Mouse (Mus musculus) midbrain, embryonic 11.5 days (tissue): ENCODE data around the gene Lclat1. TPM values are rescaled to one million over a fixed set of nuclear protein-coding genes. Genes with fewer than 3 reads are reported as not detected.

ENCODE experiments used
- ATAC-seq: fragments of 200-750 bp; cut with Nextera tagmentation; 2 replicates; pipeline ENCODE4 v1.8.0; 2017; ENCODE audit warnings: moderate TSS enrichment, moderate library complexity; ENCODE audit not compliant: low FRiP score
- DNase-seq: peaks from one replicate; pipeline ENCODE4 v3.0.0; 2015; ENCODE audit warnings: low spot score; ENCODE audit errors: missing footprints
- H3K27ac ChIP-seq: fragments of 300-500 bp; sonication (generic); 2 replicates; pipeline ENCODE4 v1.5.1; 2014; ENCODE audit warnings: low read depth, low read length
- H3K27me3 ChIP-seq: fragments of 300-500 bp; sonication (generic); 2 replicates; pipeline ENCODE4 v1.6.1; 2014; ENCODE audit warnings: mild to moderate bottlenecking, low read length, moderate library complexity, mixed read lengths; ENCODE audit not compliant: control insufficient read depth, insufficient read depth
- H3K36me3 ChIP-seq: fragments of 300-500 bp; sonication (generic); 2 replicates; pipeline ENCODE4 v1.6.1; 2014; ENCODE audit warnings: mild to moderate bottlenecking, low read length, moderate library complexity, mixed read lengths; ENCODE audit not compliant: control insufficient read depth, insufficient read depth
- H3K4me1 ChIP-seq: fragments of 300-500 bp; sonication (generic); 2 replicates; pipeline ENCODE4 v1.6.1; 2014; ENCODE audit warnings: low read length; ENCODE audit not compliant: control insufficient read depth, insufficient read depth
- H3K4me2 ChIP-seq: fragments of 300-500 bp; sonication (generic); 2 replicates; pipeline ENCODE4 v1.6.1; 2014; ENCODE audit warnings: mild to moderate bottlenecking, moderate library complexity
- H3K4me3 ChIP-seq: fragments of 300-500 bp; sonication (generic); 2 replicates; pipeline ENCODE4 v1.5.1; 2014; ENCODE audit warnings: low read depth, low read length
- H3K9ac ChIP-seq: fragments of 300-500 bp; sonication (generic); 2 replicates; pipeline ENCODE4 v1.6.1; 2014; ENCODE audit warnings: low read length
- H3K9me3 ChIP-seq: fragments of 300-500 bp; sonication (generic); 2 replicates; pipeline ENCODE4 v1.6.1; 2016; ENCODE audit warnings: low read length; ENCODE audit not compliant: control insufficient read depth
- WGBS: fragments of 180-500 bp; shearing (Covaris S2); extraction: QIAGEN DNeasy Blood & Tissue Kit; methylation state at CpG from one replicate; pipeline ENCODE4 v1.1.7; 2014; 5-methylcytosine and 5-hydroxymethylcytosine counted together
- polyA plus RNA-seq: library from polyadenylated mRNA; unstranded; fragments of >200 nt; fragmentation: Nextera tagmentation; extraction: Ambion mirVana; gene quantifications from 2 replicates; pipeline ENCODE4 v1.2.1, GENCODE M21; 2014

Lclat1 gene
- 14.1 and 14.3 TPM in 2 replicates for polyA plus RNA-seq

- no peaks in the 10 kb centered on the region for H3K27me3 ChIP-seq
- DNase-seq (peak; percentile 97), ATAC-seq (peak; percentile 100)
- H3K27ac ChIP-seq = no peak within 1 kb of the TSS
- H3K9ac ChIP-seq = peak within 1 kb of the TSS; percentile 79
- H3K4me1 ChIP-seq = peaks cover 3% of the 10 kb centered on the region; the same call in 1 of the 2 replicates
- H3K4me3 ChIP-seq = peak within 1 kb of the TSS; percentile 68
- WGBS = 7% methylated on average over 51 of the region's 51 CpGs
- H3K36me3 ChIP-seq = no peaks in the 10 kb centered on the region
- no peaks in the 10 kb centered on the region for H3K9me3 ChIP-seq
- H3K4me2 ChIP-seq = peak within 1 kb of the TSS; percentile 92
Measured at GRCm38 (mm10) chr17:73107158-73108157, at the start of gene Lclat1. TSS of gene Lclat1 (plus strand) at chr17:73107985.

GRCm38 (mm10) chr17:73058319-73058718 lies 49.5 kb upstream of the Lclat1 start:
- Histone ChIP-seq H3K9me3 (no peaks in the 10 kb centered on the region), H3K4me3 (no peak overlapping the region), H3K36me3 (no peaks in the 10 kb centered on the region), H3K27ac (no peak overlapping the region), H3K27me3 (no peaks in the 10 kb centered on the region), H3K4me2 (no peak overlapping the region), H3K4me1 (no peaks in the 10 kb centered on the region), H3K9ac (no peak overlapping the region)
- ATAC-seq (no peak), DNase-seq (no peak)
- WGBS = 87% methylated on average over 5 of the region's 5 CpGs

- Histone ChIP-seq H3K9ac (no peak overlapping the region), H3K4me3 (no peak overlapping the region), H3K4me1 (no peaks in the 10 kb centered on the region), H3K36me3 (no peaks in the 10 kb centered on the region), H3K4me2 (no peak overlapping the region), H3K27me3 (no peaks in the 10 kb centered on the region), H3K27ac (no peak overlapping the region), H3K9me3 (no peaks in the 10 kb centered on the region)
- ATAC-seq (no peak), DNase-seq (no peak)
- WGBS = 63% methylated on average over 3 of the region's 3 CpGs
Measured at GRCm38 (mm10) chr17:73060224-73060896, 47.4 kb upstream of the Lclat1 start.

GRCm38 (mm10) chr17:73060897-73061252 lies 46.9 kb upstream of the Lclat1 start:
- Histone ChIP-seq H3K9ac (no peak overlapping the region), H3K27me3 (no peaks in the 10 kb centered on the region), H3K36me3 (no peaks in the 10 kb centered on the region), H3K9me3 (no peaks in the 10 kb centered on the region), H3K27ac (no peak overlapping the region), H3K4me3 (no peak overlapping the region), H3K4me2 (no peak overlapping the region), H3K4me1 (no peaks in the 10 kb centered on the region)
- ATAC-seq = no peak
- 87% methylated on average over 8 of the region's 8 CpGs for WGBS
- no peak for DNase-seq

- H3K36me3 ChIP-seq = no peaks in the 10 kb centered on the region
- no peak overlapping the region for H3K4me3 ChIP-seq
- no peaks in the 10 kb centered on the region for H3K9me3 ChIP-seq
- H3K27me3 ChIP-seq = no peaks in the 10 kb centered on the region
- H3K4me2 ChIP-seq = no peak overlapping the region
- ATAC-seq (no peak), DNase-seq (no peak)
- H3K4me1 ChIP-seq = no peaks in the 10 kb centered on the region
- no peak overlapping the region for H3K9ac ChIP-seq
- H3K27ac ChIP-seq = no peak overlapping the region
- WGBS = 84% methylated on average over 1 of the region's 1 CpGs
Measured at GRCm38 (mm10) chr17:73062701-73063100, 45.1 kb upstream of the Lclat1 start.

- Histone ChIP-seq H3K9me3 (no peaks in the 10 kb centered on the region), H3K36me3 (no peaks in the 10 kb centered on the region), H3K4me1 (no peaks in the 10 kb centered on the region), H3K9ac (no peak overlapping the region), H3K27me3 (no peaks in the 10 kb centered on the region), H3K4me2 (no peak overlapping the region), H3K27ac (no peak overlapping the region), H3K4me3 (no peak overlapping the region)
- no peak for ATAC-seq
- 91% methylated on average over 2 of the region's 2 CpGs for WGBS
- no peak for DNase-seq
Measured at GRCm38 (mm10) chr17:73063299-73063698, 44.5 kb upstream of the Lclat1 start.

GRCm38 (mm10) chr17:73063781-73064180 lies 44.0 kb upstream of the Lclat1 start:
- H3K9ac ChIP-seq = no peak overlapping the region
- 90% methylated on average over 1 of the region's 1 CpGs for WGBS

GRCm38 (mm10) chr17:73066387-73067169 lies 41.2 kb upstream of the Lclat1 start:
- ATAC-seq = no peak
- Histone ChIP-seq H3K9ac (no peak overlapping the region), H3K4me3 (no peak overlapping the region), H3K4me2 (no peak overlapping the region), H3K27me3 (no peaks in the 10 kb centered on the region), H3K9me3 (no peaks in the 10 kb centered on the region), H3K27ac (no peak overlapping the region), H3K36me3 (no peaks in the 10 kb centered on the region), H3K4me1 (no peaks in the 10 kb centered on the region)
- DNase-seq = no peak
- WGBS = 82% methylated on average over 9 of the region's 9 CpGs

More at GRCm38 (mm10) chr17:73063781-73064180, 44.0 kb upstream of the Lclat1 start:
- ATAC-seq (no peak), DNase-seq (no peak)
- H3K4me2 ChIP-seq = no peak overlapping the region
- no peaks in the 10 kb centered on the region for H3K27me3 ChIP-seq
- H3K36me3 ChIP-seq = no peaks in the 10 kb centered on the region
- no peak overlapping the region for H3K27ac ChIP-seq
- H3K9me3 ChIP-seq = no peaks in the 10 kb centered on the region
- H3K4me3 ChIP-seq = no peak overlapping the region
- no peaks in the 10 kb centered on the region for H3K4me1 ChIP-seq
